Mouse (Mus musculus) Patski (cell line): Measurements from ENCODE around the gene Dctn1. TPM values are rescaled to one million over a fixed set of nuclear protein-coding genes. Genes with fewer than 3 reads are reported as not detected.
A peak's percentile ranks its signal among the peaks of the same experiment; 100 is the strongest.

ENCODE experiments used
- ATAC-seq: fragments of 100-300 bp; one replicate; pipeline ENCODE4 v1.8.0; 2021
- CTCF ChIA-PET: fragments of 350-600 bp; sonication (Branson Sonifier 250); formaldehyde crosslinking; loops from one replicate; lab custom pipeline; 2022; ENCODE audit warnings: inconsistent platforms; lab: Charles Lee
- POLR2A ChIA-PET: fragments of 350-600 bp; sonication (Branson Sonifier 250); formaldehyde crosslinking; loops from one replicate; lab custom pipeline; 2022; ENCODE audit warnings: antibody characterized with exemption, inconsistent platforms; lab: Charles Lee
- DNase-seq: peaks from one replicate; pipeline ENCODE4 v3.0.0-alpha.2; 2011; ENCODE audit warnings: low read depth, low spot score
- H3K27me3 ChIP-seq: fragments of 371-371 bp; one replicate; pipeline ENCODE4 v1.5.1; 2021
- CTCF ChIP-seq: fragments of 100-300 bp; IDR thresholded peaks from one replicate; pipeline ENCODE4 v1.5.1; 2021
- in situ Hi-C: fragments of 300-500 bp; cut with MboI; formaldehyde crosslinking; loops from 3 replicates; pipeline ENCODE4 v1.11.1; 2018; ENCODE audit warnings: low pct_unique_long_range_greater_than_20kb, mixed read lengths
- polyA plus RNA-seq: library from polyadenylated mRNA; unstranded; gene quantifications from one replicate; pipeline ENCODE4 v1.2.3, GENCODE M21; 2021

Gene Dctn1
- polyA plus RNA-seq, 1 experiment from 2014 or later: 121 TPM

- in situ Hi-C loops: no loop called here
- no peaks in the 10 kb centered on the region for H3K27me3 ChIP-seq
- ATAC-seq: no peak
- DNase-seq: no peak
- CTCF ChIA-PET: interaction anchor here (0.8 to 1.8 kb wide), 7 partner anchors 40 to 166 kb away, joined by 3 to 7 read pairs (median 3); partner anchors contain the start of gene Wbp1
- TF ChIP-seq CTCF: no peak
- POLR2A ChIA-PET: no interaction called here
These were observed 3.6 kb upstream of the Dctn1 start for GRCm38 (mm10) chr6:83161921-83162641.

- no peak for ATAC-seq
- ChIA-PET CTCF (interaction anchor here (0.8 to 1.8 kb wide), 7 partner anchors 41 to 167 kb away, joined by 3 to 7 read pairs (median 3); partner anchors contain the start of gene Wbp1), POLR2A (no interaction called here)
- no peaks in the 10 kb centered on the region for H3K27me3 ChIP-seq
- in situ Hi-C loops: no loop called here
- no peak for TF ChIP-seq CTCF
- DNase-seq: no peak
These were observed 3.0 kb upstream of the Dctn1 start for GRCm38 (mm10) chr6:83162701-83163100.

- ChIA-PET POLR2A (no interaction called here), CTCF (interaction anchor here (0.6 to 2.1 kb wide), 17 partner anchors 8 to 169 kb away, joined by 3 to 8 read pairs (median 3); no protein-coding TSS in a partner anchor)
- no peak for DNase-seq
- in situ Hi-C loops: loop anchor here (5.0 kb wide), 2 partner anchors 47 to 102 kb away; no protein-coding TSS in a partner anchor
- no peaks in the 10 kb centered on the region for H3K27me3 ChIP-seq
- ATAC-seq: no peak
- TF ChIP-seq CTCF: no peak
These were observed 604 bp upstream of the Dctn1 start for GRCm38 (mm10) chr6:83165026-83165606.

- DNase-seq: no peak
- ATAC-seq: peak; percentile 18
- in situ Hi-C loops: loop anchor here (5.0 kb wide), 2 partner anchors 46 to 101 kb away; no protein-coding TSS in a partner anchor
- ChIA-PET CTCF (interaction anchor here (0.6 to 2.1 kb wide), 14 partner anchors 7 to 170 kb away, joined by 3 to 8 read pairs (median 3); no protein-coding TSS in a partner anchor), POLR2A (interaction anchor here (1.8 kb wide), 1 partner anchor 13 kb away, joined by 7 read pairs; no protein-coding TSS in a partner anchor)
- no peaks in the 10 kb centered on the region for H3K27me3 ChIP-seq
- TF ChIP-seq CTCF: no peak
These were observed 517 bp downstream of the Dctn1 start for GRCm38 (mm10) chr6:83166243-83166630.

- ChIA-PET CTCF (interaction anchor here (1.0 to 1.7 kb wide), 5 partner anchors 18 to 173 kb away, joined by 3 read pairs; no protein-coding TSS in a partner anchor), POLR2A (no interaction called here)
- no peaks in the 10 kb centered on the region for H3K27me3 ChIP-seq
- no peak for TF ChIP-seq CTCF
- DNase-seq: no peak
- in situ Hi-C loops: loop anchor here (5.0 kb wide), 2 partner anchors 42 to 97 kb away; no protein-coding TSS in a partner anchor
- ATAC-seq: peak; percentile 72
These were observed 4.2 kb downstream of the Dctn1 start for GRCm38 (mm10) chr6:83169872-83170271.

GRCm38 (mm10) chr6:83171063-83171462 is 5.3 kb downstream of the Dctn1 start:
- DNase-seq (no peak), ATAC-seq (no peak)
- ChIA-PET POLR2A (no interaction called here), CTCF (interaction anchor here (1.7 kb wide), 1 partner anchor 174 kb away, joined by 3 read pairs; no protein-coding TSS in a partner anchor)
- H3K27me3 ChIP-seq: no peaks in the 10 kb centered on the region
- TF ChIP-seq CTCF: no peak
- in situ Hi-C loops: no loop called here

GRCm38 (mm10) chr6:83172240-83172920 is 6.7 kb downstream of the Dctn1 start:
- DNase-seq (no peak), ATAC-seq (no peak)
- TF ChIP-seq CTCF: no peak
- H3K27me3 ChIP-seq: no peaks in the 10 kb centered on the region
- CTCF ChIA-PET: interaction anchor here (0.8 kb wide), 1 partner anchor 176 kb away, joined by 3 read pairs; no protein-coding TSS in a partner anchor
- POLR2A ChIA-PET: no interaction called here
- in situ Hi-C loops: no loop called here

- ATAC-seq: no peak
- no peak for TF ChIP-seq CTCF
- CTCF ChIA-PET: interaction anchor here (0.7 to 2.2 kb wide), 2 partner anchors 9 to 11 kb away, joined by 3 to 6 read pairs; partner anchors contain the start of gene Dctn1
- no peaks in the 10 kb centered on the region for H3K27me3 ChIP-seq
- in situ Hi-C loops: no loop called here
- DNase-seq: no peak
- POLR2A ChIA-PET: interaction anchor here (0.5 kb wide), 1 partner anchor 139 kb away, joined by 4 read pairs; no protein-coding TSS in a partner anchor
These were observed 10.3 kb downstream of the Dctn1 start for GRCm38 (mm10) chr6:83175996-83176395.

- CTCF ChIA-PET: interaction anchor here (1.1 kb wide), 2 partner anchors 13 kb away, joined by 3 read pairs; no protein-coding TSS in a partner anchor
- ATAC-seq (no peak), DNase-seq (no peak)
- POLR2A ChIA-PET: interaction anchor here (1.9 kb wide), 1 partner anchor 12 kb away, joined by 7 read pairs; no protein-coding TSS in a partner anchor
- in situ Hi-C loops: no loop called here
- no peak for TF ChIP-seq CTCF
- H3K27me3 ChIP-seq: no peaks in the 10 kb centered on the region
These were observed 13.8 kb downstream of the Dctn1 start for GRCm38 (mm10) chr6:83179390-83180117.
